Mouse (Mus musculus) liver, postnatal 0 days (tissue): ENCODE measurements at regions not wholly inside any gene's neighbourhood (a gene's known extent, or its start where the extent isn't known, plus 50 kb on each side); places are given as distances from the start of the nearest gene placed in this dataset.

Experiments
- ATAC-seq: fragments of 200-750 bp; cut with Nextera tagmentation; 2 replicates; pipeline ENCODE4 v1.8.0; 2017; ENCODE audit warnings: mild to moderate bottlenecking, moderate library complexity
- DNase-seq: peaks from one replicate; pipeline ENCODE4 v3.0.0-alpha.2; 2016
- H3K27ac ChIP-seq: fragments of 300-500 bp; sonication (generic); 2 replicates; pipeline ENCODE4 v1.5.1; 2014; ENCODE audit warnings: antibody characterized with exemption, moderate library complexity, mild to moderate bottlenecking, low read depth
- H3K27me3 ChIP-seq: fragments of 300-500 bp; sonication (generic); 2 replicates; pipeline ENCODE4 v1.6.1; 2014; ENCODE audit warnings: low read length, control low read depth, mixed read lengths; ENCODE audit not compliant: insufficient read depth
- H3K36me3 ChIP-seq: fragments of 300-500 bp; sonication (generic); replicated peaks from 2 replicates; pipeline ENCODE4 v1.6.1; 2014; ENCODE audit warnings: mild to moderate bottlenecking, control low read depth, low read length, moderate library complexity, mixed read lengths; ENCODE audit not compliant: insufficient read depth
- H3K4me1 ChIP-seq: fragments of 300-500 bp; sonication (generic); 2 replicates; pipeline ENCODE4 v1.6.1; 2014; ENCODE audit warnings: antibody characterized with exemption, mild to moderate bottlenecking, control low read depth; ENCODE audit not compliant: insufficient read depth
- H3K4me2 ChIP-seq: fragments of 300-500 bp; sonication (generic); 2 replicates; pipeline ENCODE4 v1.6.1; 2014; ENCODE audit warnings: low read depth, mild to moderate bottlenecking, low read length, moderate library complexity, mixed read lengths
- H3K4me3 ChIP-seq: fragments of 300-500 bp; sonication (generic); 2 replicates; pipeline ENCODE4 v1.5.1; 2014; ENCODE audit warnings: low read depth, low read length
- H3K9ac ChIP-seq: fragments of 300-500 bp; sonication (generic); replicated peaks from 2 replicates; pipeline ENCODE4 v1.6.1; 2014; ENCODE audit warnings: mild to moderate bottlenecking, moderate library complexity
- H3K9me3 ChIP-seq: fragments of 300-500 bp; sonication (generic); 2 replicates; pipeline ENCODE4 v1.6.1; 2016; ENCODE audit warnings: mild to moderate bottlenecking, control low read depth, low read length, mixed read lengths
- CTCF ChIP-seq: sonication (generic); IDR thresholded peaks from 2 replicates; pipeline ENCODE4 v1.5.1; 2016; ENCODE audit warnings: antibody characterized with exemption, low read depth
- EP300 ChIP-seq: IDR thresholded peaks from 2 replicates; pipeline ENCODE4 v1.6.1; 2016; ENCODE audit warnings: antibody characterized with exemption, low read depth, mild to moderate bottlenecking
- WGBS: fragments of 180-500 bp; shearing (Covaris S2); extraction: QIAGEN DNeasy Blood & Tissue Kit; methylation state at CpG from one replicate; pipeline ENCODE4 v1.1.7; 2014; ENCODE audit not compliant: insufficient replicate concordance; 5-methylcytosine and 5-hydroxymethylcytosine counted together
- microRNA counts: library from miRNA; unstranded; fragments of <30 nt; microRNA quantifications from one replicate; lab custom pipeline; 2015
- microRNA-seq: library from miRNA; unstranded; fragments of <30 nt; microRNA quantifications from one replicate; pipeline ENCODE4, GENCODE M21; 2016

DNA sequence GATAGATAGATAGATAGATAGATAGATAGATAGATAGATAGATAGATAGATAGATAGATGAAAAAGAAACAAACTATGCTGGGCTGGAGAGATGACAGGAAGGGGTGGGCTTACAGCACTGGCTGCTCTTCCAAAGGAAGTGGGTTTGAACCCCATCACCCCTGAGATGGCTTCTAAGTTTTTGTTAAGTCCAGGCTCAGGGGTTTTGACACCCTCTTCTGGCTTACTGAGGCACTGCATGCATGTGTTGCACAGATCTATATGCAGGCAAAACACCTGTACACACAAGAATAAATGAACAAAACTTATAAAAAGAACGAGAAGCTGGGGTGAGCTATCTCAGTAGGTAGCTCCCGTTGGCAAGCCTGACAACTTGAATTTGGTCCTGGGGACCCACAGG, 55.5 kb upstream of the Jak1 start:
- Histone ChIP-seq H3K36me3 (no peaks in the 10 kb centered on the region), H3K9ac (no peak overlapping the region), H3K4me2 (no peak overlapping the region), H3K27ac (no peak overlapping the region), H3K9me3 (no peaks in the 10 kb centered on the region), H3K27me3 (no peaks in the 10 kb centered on the region), H3K4me3 (no peak overlapping the region), H3K4me1 (0 out of 2 replicates have a peak, but pooled peaks cover 3% of the 10 kb centered on the region)
- DNase-seq (peak; percentile 48), ATAC-seq (no peak)
- TF ChIP-seq EP300 = no peak
- TF ChIP-seq CTCF = peak; percentile 72
- 36% methylated on average over 2 of the region's 2 CpGs for WGBS

GRCm38 (mm10) chr4:101319681-101320220, 54.7 kb upstream of the Jak1 start:
- ATAC-seq (peak; percentile 45; the same call in 1 of the 2 replicates), DNase-seq (no peak)
- H3K36me3 ChIP-seq = no peaks in the 10 kb centered on the region
- no peak overlapping the region for H3K4me3 ChIP-seq
- H3K9me3 ChIP-seq = no peaks in the 10 kb centered on the region
- H3K4me1 ChIP-seq = 0 out of 2 replicates have a peak, but pooled peaks cover 3% of the 10 kb centered on the region
- H3K27ac ChIP-seq = no peak overlapping the region
- no peak overlapping the region for H3K4me2 ChIP-seq
- TF ChIP-seq EP300 = no peak
- no peak for TF ChIP-seq CTCF
- H3K9ac ChIP-seq = no peak overlapping the region
- H3K27me3 ChIP-seq = no peaks in the 10 kb centered on the region
- 62% methylated on average over 4 of the region's 4 CpGs for WGBS

GRCm38 (mm10) chr4:101318836-101319235, 53.8 kb upstream of the Jak1 start:
- Histone ChIP-seq H3K36me3 (no peaks in the 10 kb centered on the region), H3K4me2 (no peak overlapping the region), H3K4me3 (no peak overlapping the region), H3K27me3 (0 out of 2 replicates have a peak, but pooled peaks cover 2% of the 10 kb centered on the region), H3K27ac (no peak overlapping the region), H3K4me1 (0 out of 2 replicates have a peak, but pooled peaks cover 3% of the 10 kb centered on the region), H3K9me3 (no peaks in the 10 kb centered on the region), H3K9ac (no peak overlapping the region)
- TF ChIP-seq CTCF (peak; percentile 52), EP300 (no peak)
- no peak for ATAC-seq
- WGBS = 73% methylated on average over 1 of the region's 1 CpGs
- no peak for DNase-seq

GRCm38 (mm10) chr4:101316061-101316460, 51.0 kb upstream of the Jak1 start:
- ATAC-seq (no peak), DNase-seq (no peak)
- H3K36me3 ChIP-seq = no peaks in the 10 kb centered on the region
- no peak overlapping the region for H3K4me2 ChIP-seq
- 0 out of 2 replicates have a peak, but pooled peaks cover 3% of the 10 kb centered on the region for H3K4me1 ChIP-seq
- no peak overlapping the region for H3K9ac ChIP-seq
- H3K4me3 ChIP-seq = no peak overlapping the region
- no peak for TF ChIP-seq EP300
- no peak for TF ChIP-seq CTCF
- 0 out of 2 replicates have a peak, but pooled peaks cover 2% of the 10 kb centered on the region for H3K27me3 ChIP-seq
- no peak overlapping the region for H3K27ac ChIP-seq
- 72% methylated on average over 6 of the region's 6 CpGs for WGBS
- no peaks in the 10 kb centered on the region for H3K9me3 ChIP-seq

MicroRNA genes in the stretch of these regions (microRNA counts, 519-probe panel; counts per million panel counts)
- microRNA mmu-miR-101a (lab: Ali Mortazavi, UCI) = 3,344 counts per million, percentile 35 among the panel's probes with 10 or more counts

Small RNA genes lying in the stretch of these regions (microRNA-seq; reads per million reads assigned to microRNA genes)
- 321 reads per million, percentile 57 among the genes with 10 or more reads in this experiment for gene Mir101a
